Mouse (Mus musculus): Measurements from ENCODE around the gene Limk2.

The Limk2 gene

GRCm38 (mm10) chr11:3334711-3335316, 74.2 kb downstream of the Limk2 start:
- DNase-seq (ENCODE audit: low read depth, low spot score), result peak; percentile 58

GRCm38 (mm10) chr11:3334141-3334710, 74.8 kb downstream of the Limk2 start:
- DNase-seq (ENCODE audit: low read depth, low spot score), result no peak

DNA sequence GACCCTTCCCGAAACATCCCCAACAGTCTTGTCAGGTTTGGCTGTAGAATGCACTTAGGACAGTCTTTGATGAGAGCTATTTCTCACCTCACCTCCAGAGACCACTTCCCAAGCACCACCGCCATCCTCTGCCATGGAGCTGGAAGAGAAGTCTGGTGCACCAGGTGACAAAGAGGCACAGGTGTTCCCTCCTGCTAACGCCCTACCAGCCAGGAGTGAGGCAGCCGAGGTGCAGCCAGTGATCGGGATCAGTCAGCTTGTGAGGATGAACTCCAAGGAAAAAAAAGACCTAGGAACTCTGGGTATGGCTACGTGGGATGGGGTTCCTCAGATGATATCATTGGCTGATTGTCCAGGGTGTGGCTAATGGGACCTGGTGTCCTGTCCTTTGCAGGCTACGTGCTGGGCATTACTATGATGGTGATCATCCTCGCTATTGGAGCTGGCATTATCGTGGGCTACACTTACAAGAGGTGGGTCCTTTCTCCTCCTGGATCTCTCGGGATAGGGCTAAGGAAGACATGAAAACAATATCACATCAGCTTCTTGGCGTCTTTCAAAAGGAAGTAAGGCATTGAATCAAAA, 75.8 kb downstream of the Limk2 start:
- DNase-seq (ENCODE audit: low read depth, low spot score), result no peak

DNA sequence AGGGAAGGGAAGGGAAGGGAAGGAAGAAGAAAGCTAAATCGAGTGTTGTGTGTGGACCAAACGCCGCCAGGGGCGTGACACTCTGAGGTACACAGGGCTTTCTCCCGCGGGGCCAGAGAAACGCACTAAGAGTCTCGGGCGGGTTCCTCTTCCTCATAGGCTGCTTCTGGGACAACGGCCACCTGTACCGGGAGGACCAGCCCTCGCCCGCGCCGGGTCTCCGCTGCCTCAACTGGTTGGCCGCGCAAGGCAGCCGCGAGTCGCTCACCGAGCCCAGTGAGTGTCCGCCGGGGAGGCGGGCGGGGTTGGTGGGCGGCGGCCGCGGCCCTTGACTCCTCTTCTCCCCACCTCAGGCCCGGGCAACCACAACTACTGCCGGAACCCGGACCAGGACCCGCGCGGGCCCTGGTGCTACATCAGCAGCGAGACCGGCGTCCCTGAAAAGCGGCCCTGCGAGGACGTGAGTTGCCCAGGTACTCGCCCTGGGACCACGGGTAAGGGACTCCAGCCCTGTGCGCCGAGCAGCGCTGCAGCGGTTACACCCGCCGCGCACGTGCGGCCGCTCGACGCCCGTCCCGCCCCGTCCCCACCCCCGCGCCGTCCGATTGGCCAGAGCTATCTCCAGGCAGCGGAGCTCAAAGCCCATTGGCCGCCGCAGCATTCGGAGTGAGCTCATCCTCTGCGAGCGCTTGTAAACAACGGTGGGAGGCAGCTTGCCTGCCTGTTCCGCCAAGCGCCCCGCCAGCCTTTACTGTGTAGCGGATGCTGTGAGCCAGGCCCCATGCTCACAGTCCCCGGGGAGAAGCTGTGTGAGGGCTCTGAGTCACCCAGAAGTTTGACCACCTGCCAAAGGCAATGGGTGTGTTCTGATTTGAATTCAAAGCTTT, 77.0 kb downstream of the Limk2 start:
- DNase-seq (ENCODE audit: low read depth, low spot score), result peak; percentile 96

GRCm38 (mm10) chr11:3330991-3331750, 77.8 kb downstream of the Limk2 start:
- no peak for DNase-seq (ENCODE audit: low read depth, low spot score)

GRCm38 (mm10) chr11:3330566-3330965, 78.4 kb downstream of the Limk2 start:
- peak; percentile 52 for DNase-seq (ENCODE audit: low read depth, low spot score)

GRCm38 (mm10) chr11:3329891-3330451, 79.0 kb downstream of the Limk2 start, which contains the start of gene Pik3ip1:
Gene Pik3ip1 (plus strand): TSS chr11:3330401.
- no peak for DNase-seq (ENCODE audit: low read depth, low spot score)

GRCm38 (mm10) chr11:3328806-3329775, 79.9 kb downstream of the Limk2 start:
- DNase-seq (ENCODE audit: low read depth, low spot score), result peak; percentile 51

GRCm38 (mm10) chr11:3328271-3328670, 80.7 kb downstream of the Limk2 start:
- peak; percentile 30 for DNase-seq (ENCODE audit: low read depth, low spot score)

DNA sequence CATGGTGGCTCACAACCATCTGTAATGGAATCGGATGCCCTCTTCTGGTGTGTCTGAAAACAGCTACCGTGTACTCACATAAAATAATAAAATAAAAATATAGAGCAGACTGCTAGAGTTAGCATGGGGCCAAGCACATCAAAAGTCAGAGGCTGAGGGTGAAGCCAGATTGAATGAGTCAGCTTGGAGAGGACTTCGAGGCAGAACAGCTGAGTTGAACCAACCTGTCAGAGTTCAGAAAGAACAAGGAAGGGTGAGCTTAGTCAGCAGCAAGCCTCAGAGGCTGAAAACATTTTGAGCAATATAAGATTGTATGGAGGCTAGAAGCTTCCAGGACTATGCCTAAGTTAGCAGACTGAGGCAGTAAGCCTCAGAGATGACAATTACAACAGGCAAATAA, 90.7 kb downstream of the Limk2 start:
- DNase-seq (ENCODE audit: low read depth, low spot score), result no peak

DNA sequence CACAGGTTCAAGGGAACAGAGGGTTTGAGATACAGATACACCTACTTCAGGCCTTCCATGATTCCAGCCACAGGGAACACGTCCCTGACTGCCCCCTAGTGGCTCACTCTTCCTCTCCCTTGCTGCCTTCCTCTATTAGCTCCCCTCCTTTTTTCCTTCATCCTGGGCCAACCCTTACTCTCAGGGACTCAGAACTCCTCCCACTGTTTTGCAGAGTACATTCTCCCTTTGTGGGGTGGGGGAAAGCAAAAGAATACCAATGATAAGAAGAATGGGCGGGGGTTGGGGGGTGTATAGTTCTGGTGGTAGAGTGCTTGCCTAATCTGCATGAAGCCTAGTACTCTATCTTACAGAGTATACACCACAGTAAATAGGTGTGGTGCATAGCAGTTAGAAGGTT, 94.8 kb downstream of the Limk2 start:
- DNase-seq (ENCODE audit: low read depth, low spot score), result peak; percentile 95

DNA sequence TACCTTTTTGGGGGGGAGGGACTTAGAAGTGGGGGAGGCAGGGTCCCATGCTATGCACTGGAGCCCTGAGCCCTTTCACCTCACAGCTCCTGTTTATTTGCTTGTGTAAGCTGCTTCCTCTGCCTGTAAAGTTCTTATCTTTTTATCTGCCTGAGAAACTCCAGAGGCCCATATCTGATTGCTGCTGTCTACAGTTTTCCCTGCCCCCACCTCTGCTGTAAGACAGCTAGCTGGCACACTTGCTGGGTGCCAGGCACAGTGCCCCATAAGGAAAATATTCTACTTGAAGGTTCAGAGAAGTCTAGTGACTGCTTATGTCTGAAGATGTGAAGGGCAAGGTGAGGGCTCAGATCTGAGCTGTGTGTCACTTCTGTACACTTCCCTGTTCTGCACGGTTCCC, 95.7 kb downstream of the Limk2 start:
- DNase-seq (ENCODE audit: low read depth, low spot score), result no peak

DNA sequence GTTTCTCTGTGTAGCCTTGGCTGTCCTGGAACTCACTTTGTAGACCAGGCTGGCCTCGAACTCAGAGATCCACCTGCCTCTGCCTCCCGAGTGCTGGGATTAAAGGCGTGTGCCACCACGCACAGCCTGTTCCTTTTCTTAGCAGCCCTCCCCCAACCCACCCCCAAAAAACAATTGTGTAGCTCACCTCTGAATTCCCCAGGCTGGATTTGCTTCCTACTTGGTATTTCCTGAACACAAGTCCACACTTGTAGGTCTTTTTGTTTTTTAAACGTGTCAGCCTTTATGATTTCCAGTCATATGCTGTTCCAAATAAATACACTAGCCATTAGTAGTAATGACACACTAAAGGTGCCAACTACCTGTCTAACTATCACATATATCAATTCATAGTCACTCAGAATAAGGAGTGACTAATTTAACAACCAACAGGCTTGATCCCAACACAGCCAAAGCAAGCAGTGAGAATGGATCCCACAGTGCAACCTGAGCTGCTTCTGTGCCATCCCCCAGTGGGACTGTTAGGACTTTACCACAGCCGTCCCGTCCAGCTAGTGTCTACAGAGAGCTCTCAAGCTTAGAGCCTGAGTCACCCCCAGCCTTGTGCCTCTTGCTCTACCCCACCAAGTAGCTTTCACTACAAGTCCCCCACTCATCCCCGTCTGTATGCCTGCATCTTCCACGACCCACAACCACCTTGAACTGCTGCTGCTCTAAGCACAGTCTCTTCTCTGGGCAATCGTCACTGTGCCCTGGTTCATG, 97.2 kb downstream of the Limk2 start:
- DNase-seq (ENCODE audit: low read depth, low spot score), result no peak

DNA sequence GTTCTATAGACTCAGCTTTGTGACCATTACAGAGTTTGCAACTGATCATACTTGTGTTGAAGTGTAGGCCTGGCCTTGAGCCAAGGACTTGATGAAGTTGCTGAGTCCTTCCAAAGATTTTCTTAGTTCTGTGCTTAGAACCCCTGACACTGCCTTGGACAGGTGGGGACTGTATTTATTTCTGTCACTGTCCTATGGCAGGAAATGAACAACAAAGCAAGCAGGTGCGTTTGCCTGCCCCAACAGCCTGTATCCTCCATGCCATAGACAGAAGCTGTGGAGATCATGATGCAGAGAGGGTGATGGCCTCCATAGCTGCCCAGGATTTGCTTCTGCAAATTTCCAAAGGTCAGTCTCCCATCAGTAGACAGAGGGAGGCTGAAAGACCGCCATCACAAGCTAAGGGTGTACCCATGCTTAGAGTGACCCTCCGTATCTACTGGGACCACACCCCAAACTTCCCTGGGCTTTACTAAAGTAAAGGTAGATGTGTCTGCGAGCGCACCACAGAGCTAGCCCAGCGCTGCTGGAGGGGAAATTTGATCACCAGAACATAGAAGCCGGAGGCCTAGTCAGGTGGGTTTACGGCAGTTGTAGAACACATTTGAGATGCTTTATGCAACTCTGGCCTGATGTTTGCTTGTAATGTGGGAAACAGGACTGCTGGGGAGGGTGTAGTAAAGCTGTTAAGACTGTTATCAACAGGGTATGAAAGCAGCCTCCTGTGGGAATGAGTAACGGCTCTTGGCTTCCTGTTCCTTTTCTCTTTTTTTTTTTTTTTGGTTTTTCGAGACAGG, 98.0 kb downstream of the Limk2 start:
- DNase-seq (ENCODE audit: low read depth, low spot score), result no peak

GRCm38 (mm10) chr11:3309884-3310283, 99.1 kb downstream of the Limk2 start:
- DNase-seq (ENCODE audit: low read depth, low spot score), result no peak

- DNase-seq (ENCODE audit: low read depth, low spot score), result no peak
These were observed 101.1 kb downstream of the Limk2 start for GRCm38 (mm10) chr11:3307875-3308274.

DNA sequence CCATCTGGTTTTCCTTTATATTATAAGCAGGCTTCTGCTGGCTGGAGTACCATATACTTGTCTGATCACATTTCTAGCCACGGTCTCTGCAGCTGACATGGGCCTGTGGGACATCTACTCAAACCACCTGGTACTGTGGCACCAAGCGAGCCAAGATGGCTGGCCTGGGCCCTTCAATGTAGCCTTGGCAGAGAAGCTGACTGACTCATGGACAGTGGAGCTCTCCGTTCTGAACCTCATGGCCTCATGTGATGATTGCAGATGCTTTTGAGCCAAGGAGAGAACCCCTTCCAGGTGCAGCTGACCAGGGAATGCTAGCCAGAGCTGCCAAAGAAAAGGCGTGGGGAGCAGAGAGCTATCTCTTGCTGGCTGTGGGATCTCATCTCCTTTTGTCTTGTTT, 103.2 kb downstream of the Limk2 start:
- DNase-seq (ENCODE audit: low read depth, low spot score), result no peak

DNA sequence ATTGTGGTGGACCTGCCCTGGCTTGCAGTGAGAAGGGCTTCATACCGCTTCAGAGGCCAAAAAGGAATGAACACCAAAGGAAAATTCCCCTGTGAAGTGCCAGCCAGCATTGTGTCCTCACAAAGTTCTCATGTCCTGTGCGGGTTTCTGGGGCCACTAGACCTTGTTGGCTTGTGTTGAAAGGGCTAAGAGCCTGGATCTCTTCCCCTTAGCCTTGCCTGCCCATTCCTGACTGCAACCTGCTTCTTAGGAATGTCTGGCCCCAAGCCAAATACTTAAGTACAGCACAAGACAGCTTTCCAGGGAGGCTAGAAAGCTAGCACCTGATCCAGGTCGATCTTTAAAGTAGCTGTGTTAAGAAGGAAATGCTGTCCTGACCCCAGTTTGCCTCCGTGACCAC, 106.2 kb downstream of the Limk2 start:
- DNase-seq (ENCODE audit: low read depth, low spot score), result peak; percentile 75

Measured in R1 (cell line).